Mouse (Mus musculus) embryonic facial prominence, embryonic 11.5 days (tissue): Measurements from ENCODE around the gene Sorl1. TPM values are rescaled to one million over a fixed set of nuclear protein-coding genes. Genes with fewer than 3 reads are reported as not detected.

Source experiments
- ATAC-seq: fragments of 200-750 bp; cut with Nextera tagmentation; replicated peaks from 2 replicates; pipeline ENCODE4 v1.8.0; 2017; ENCODE audit warnings: low read depth; ENCODE audit not compliant: insufficient number of reproducible peaks, low FRiP score, low TSS enrichment
- DNase-seq: peaks from one replicate; pipeline ENCODE4 v3.0.0-alpha.2; 2015; ENCODE audit warnings: low spot score
- H3K27ac ChIP-seq: fragments of 300-500 bp; sonication (generic); replicated peaks from 2 replicates; pipeline ENCODE4 v1.5.1; 2014; ENCODE audit warnings: mild to moderate bottlenecking, low read depth, low read length, control low read depth
- H3K27me3 ChIP-seq: fragments of 300-500 bp; sonication (generic); 2 replicates; pipeline ENCODE4 v1.6.1; 2014; ENCODE audit warnings: mild to moderate bottlenecking, low read length, moderate library complexity, mixed read lengths; ENCODE audit not compliant: control insufficient read depth, insufficient read depth
- H3K36me3 ChIP-seq: fragments of 300-500 bp; sonication (generic); replicated peaks from 2 replicates; pipeline ENCODE4 v1.6.1; 2014; ENCODE audit warnings: low read depth, mild to moderate bottlenecking, low read length, moderate library complexity, mixed read lengths; ENCODE audit not compliant: control insufficient read depth, insufficient read depth
- H3K4me1 ChIP-seq: fragments of 300-500 bp; sonication (generic); 2 replicates; pipeline ENCODE4 v1.6.1; 2014; ENCODE audit warnings: low read length, mixed read lengths; ENCODE audit not compliant: control insufficient read depth, insufficient read depth
- H3K4me2 ChIP-seq: fragments of 300-500 bp; sonication (generic); 2 replicates; pipeline ENCODE4 v1.6.1; 2014; ENCODE audit warnings: low read depth, mild to moderate bottlenecking, control low read depth, low read length, moderate library complexity
- H3K4me3 ChIP-seq: fragments of 300-500 bp; sonication (generic); 2 replicates; pipeline ENCODE4 v1.5.1; 2014; ENCODE audit warnings: low read depth, low read length, control low read depth
- H3K9ac ChIP-seq: fragments of 300-500 bp; sonication (generic); replicated peaks from 2 replicates; pipeline ENCODE4 v1.6.1; 2014; ENCODE audit warnings: mild to moderate bottlenecking, control low read depth, low read length
- H3K9me3 ChIP-seq: fragments of 300-500 bp; sonication (generic); replicated peaks from 2 replicates; pipeline ENCODE4 v1.6.1; 2016; ENCODE audit warnings: mild to moderate bottlenecking, low read length, inconsistent platforms, mixed read lengths; ENCODE audit not compliant: control insufficient read depth
- WGBS: fragments of 180-500 bp; shearing (Covaris S2); extraction: QIAGEN DNeasy Blood & Tissue Kit; methylation state at CpG from one replicate; pipeline ENCODE4 v1.1.7; 2014; 5-methylcytosine and 5-hydroxymethylcytosine counted together
- polyA plus RNA-seq: library from polyadenylated mRNA; unstranded; fragments of >200 nt; fragmentation: Nextera tagmentation; extraction: Ambion mirVana; gene quantifications from 2 replicates; pipeline ENCODE4 v1.2.1, GENCODE M21; 2014

Sorl1 gene
- polyA plus RNA-seq, 1 experiment from 2014 or later, result 5.8 TPM

DNA sequence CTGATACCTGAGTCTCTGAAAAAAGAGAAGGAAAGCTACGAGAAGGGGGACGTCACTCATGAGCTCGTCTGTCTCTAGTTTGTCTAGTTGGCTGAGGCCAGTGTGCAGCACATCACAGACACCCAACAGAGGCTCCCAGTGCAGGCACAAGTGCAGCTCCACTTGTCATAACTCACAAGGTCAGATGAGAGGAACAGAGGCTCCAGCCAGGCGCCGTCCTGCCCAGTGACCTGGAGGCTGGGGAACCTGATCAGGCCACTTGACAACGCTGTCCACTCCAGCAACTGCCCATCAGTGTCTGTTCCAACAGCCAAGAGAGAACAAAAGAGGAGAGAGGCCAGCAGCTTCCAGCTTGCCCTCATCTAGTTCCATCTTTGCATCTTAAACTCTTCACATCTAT is 201.7 kb downstream of the Sorl1 start:
- Histone ChIP-seq H3K27ac (no peak overlapping the region), H3K9ac (no peak overlapping the region), H3K4me3 (no peak overlapping the region), H3K9me3 (no peaks in the 10 kb centered on the region), H3K27me3 (no peaks in the 10 kb centered on the region), H3K4me2 (no peak overlapping the region), H3K4me1 (no peaks in the 10 kb centered on the region), H3K36me3 (no peaks in the 10 kb centered on the region)
- DNase-seq, result no peak
- no peak for ATAC-seq
- 79% methylated on average over 6 of the region's 6 CpGs for WGBS

DNA sequence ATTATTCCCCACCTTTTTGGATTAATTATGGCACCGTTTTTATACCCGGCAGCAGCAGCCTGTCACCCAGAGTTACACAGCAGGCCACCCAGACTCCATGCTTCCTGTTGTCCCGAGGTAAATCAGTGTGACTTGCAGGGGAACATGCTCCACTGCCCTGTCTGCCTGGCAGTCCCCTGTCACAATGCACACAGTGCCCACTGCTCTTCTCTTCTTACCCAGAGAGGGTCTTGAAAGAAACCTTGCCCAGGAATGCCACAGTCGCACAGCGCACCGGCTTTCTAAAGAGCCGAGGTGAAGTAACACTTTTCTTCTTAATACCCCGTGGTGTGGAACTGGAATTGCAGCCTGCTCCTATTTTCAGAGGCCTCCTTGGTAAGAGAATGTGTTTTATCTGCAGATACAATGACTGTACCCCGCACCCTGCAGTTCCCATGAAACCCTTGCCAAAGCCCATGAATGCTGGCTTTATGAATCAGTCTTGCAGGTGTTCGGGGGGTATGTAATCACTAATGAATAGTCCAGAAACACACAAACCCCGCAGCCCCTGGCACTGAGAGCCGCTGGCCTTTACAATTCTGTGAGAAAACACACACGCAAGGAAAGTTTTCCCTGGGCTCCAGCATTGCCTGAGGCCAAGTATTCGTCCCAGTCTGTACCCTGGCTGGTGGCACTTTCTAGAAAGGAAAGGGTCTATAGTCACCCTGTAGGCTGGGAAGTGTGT is 205.3 kb downstream of the Sorl1 start:
- no peak overlapping the region for H3K27ac ChIP-seq
- ATAC-seq (peak; percentile 39; the same call in 1 of the 2 replicates), DNase-seq (no peak)
- H3K27me3 ChIP-seq, result no peaks in the 10 kb centered on the region
- H3K4me2 ChIP-seq, result no peak overlapping the region
- peak overlapping the region; percentile 18; the same call in 1 of the 2 replicates for H3K9ac ChIP-seq
- H3K4me3 ChIP-seq, result no peak overlapping the region
- WGBS, result 52% methylated on average over 14 of the region's 14 CpGs
- no peaks in the 10 kb centered on the region for H3K9me3 ChIP-seq
- H3K36me3 ChIP-seq, result no peaks in the 10 kb centered on the region
- H3K4me1 ChIP-seq, result no peaks in the 10 kb centered on the region

DNA sequence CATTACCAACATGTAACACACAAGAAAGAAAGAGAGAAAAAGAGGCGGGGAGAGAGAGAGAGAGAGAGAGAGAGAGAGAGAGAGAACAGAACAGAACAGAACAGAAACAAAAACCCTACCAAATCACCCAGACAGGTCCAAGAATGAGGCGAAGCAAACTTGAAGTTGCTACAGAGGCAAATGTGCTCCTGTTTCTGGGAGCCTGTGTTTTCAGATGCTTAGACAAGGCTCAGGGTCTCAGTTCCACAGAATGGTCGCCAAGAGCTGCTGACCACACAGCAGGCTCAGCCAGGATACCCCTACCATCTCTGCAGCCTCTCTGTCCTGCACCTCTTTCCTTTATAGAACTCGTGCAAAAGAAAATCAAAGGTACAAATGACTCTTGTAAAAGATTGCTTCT is 205.9 kb downstream of the Sorl1 start:
- Histone ChIP-seq H3K36me3 (no peaks in the 10 kb centered on the region), H3K27ac (no peak overlapping the region), H3K4me3 (no peak overlapping the region), H3K4me2 (no peak overlapping the region), H3K4me1 (no peaks in the 10 kb centered on the region), H3K9me3 (no peaks in the 10 kb centered on the region), H3K9ac (no peak overlapping the region), H3K27me3 (no peaks in the 10 kb centered on the region)
- ATAC-seq (no peak), DNase-seq (no peak)
- WGBS, result 77% methylated on average over 4 of the region's 4 CpGs

DNA sequence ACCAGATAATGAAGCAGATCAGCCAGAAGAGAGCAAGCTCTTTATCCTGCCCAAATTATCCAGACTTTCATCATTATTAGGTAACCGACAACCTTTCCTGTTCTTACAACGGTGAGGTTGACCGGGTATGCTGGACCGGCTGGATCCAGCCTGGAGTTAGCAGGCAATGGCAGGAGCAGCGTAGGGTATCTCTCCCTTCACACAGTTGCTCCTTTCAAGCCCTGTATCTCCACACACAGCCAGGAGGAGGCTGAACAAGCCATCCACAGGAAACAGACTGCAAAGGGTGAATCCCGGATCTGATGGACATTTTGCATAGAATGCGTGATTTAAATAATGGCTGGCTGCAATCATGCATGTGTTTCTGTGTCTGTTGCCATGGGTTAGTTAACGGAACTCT is 208.5 kb downstream of the Sorl1 start:
- DNase-seq, result no peak
- Histone ChIP-seq H3K4me1 (no peaks in the 10 kb centered on the region), H3K9ac (no peak overlapping the region), H3K27ac (no peak overlapping the region), H3K9me3 (no peaks in the 10 kb centered on the region), H3K36me3 (no peaks in the 10 kb centered on the region), H3K4me3 (no peak overlapping the region), H3K4me2 (no peak overlapping the region), H3K27me3 (no peaks in the 10 kb centered on the region)
- ATAC-seq, result no peak
- 75% methylated on average over 8 of the region's 8 CpGs for WGBS

Other genes with a start within 250 kb of the Sorl1 start
- 52.1 and 56.8 TPM in 2 replicates for gene Sc5d, start 140.0 kb upstream of the Sorl1 start, polyA plus RNA-seq